Mouse (Mus musculus) kidney, postnatal 4 days (tissue): ENCODE measurements around the gene Ppp1r21.
A peak's percentile ranks its signal among the peaks of the same experiment; 100 is the strongest.

Experiments
- DNase-seq, 2 experiments: peaks; one replicate each; pipeline ENCODE4 v3.0.0; 2021; ENCODE audit warnings: mixed read lengths in 2 of 2

Ppp1r21 gene

DNA sequence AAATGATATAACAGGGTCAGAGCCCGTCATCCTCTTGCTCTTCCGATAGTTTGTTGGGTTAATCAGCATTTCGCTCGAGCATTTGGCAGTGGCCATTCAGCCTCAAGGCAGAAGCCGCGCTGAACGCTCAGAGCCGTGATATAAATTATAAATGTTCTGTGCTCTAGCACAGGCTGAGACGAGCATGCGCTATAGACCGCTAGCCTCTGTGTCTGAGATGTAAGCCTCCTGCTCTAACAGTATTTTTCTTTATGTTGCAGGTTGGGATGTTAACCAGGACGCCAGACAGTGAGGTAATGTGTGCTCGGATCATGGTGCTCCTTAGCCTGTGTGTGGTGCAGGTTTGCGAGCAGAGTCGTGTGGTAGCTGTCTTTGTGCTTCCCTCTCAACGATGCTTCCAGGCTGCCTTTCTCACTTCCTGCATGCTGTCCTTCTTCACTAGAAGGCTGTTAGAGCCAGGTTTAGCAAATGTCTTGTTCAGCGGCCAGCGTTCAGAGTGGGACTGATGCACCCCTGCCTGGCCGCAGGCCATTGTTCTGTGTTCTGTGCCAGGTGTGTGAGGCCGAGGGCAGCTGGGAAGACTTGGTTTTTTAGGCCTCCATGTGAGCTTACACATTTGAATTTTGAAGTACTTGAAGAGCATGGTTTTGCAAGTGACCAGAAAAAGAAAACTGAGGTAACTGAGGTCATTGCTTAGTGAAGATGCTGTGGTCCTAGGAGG, 48.8 kb downstream of the Ppp1r21 start:
- no peak for DNase-seq

DNA sequence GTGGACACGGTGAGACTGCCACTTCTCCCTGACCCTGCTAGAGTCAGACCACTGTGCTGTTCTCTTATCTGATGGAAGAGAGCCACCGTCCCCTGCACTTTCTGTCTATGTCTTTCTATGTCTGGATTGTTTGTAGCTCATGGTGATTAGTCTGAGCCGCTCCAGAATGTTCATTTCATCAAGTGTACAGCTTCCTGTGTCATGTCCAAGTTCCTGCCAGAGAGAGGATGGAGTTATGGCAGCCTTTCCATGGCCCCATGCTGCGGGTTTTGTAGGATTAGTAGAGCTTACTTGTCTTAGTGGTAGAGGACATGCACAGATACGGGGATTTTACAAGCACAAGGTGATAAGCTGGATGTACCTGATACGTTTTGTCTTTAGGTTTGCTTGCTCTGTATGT, 50.6 kb downstream of the Ppp1r21 start:
- peak; percentile 34 to 50 for DNase-seq

DNA sequence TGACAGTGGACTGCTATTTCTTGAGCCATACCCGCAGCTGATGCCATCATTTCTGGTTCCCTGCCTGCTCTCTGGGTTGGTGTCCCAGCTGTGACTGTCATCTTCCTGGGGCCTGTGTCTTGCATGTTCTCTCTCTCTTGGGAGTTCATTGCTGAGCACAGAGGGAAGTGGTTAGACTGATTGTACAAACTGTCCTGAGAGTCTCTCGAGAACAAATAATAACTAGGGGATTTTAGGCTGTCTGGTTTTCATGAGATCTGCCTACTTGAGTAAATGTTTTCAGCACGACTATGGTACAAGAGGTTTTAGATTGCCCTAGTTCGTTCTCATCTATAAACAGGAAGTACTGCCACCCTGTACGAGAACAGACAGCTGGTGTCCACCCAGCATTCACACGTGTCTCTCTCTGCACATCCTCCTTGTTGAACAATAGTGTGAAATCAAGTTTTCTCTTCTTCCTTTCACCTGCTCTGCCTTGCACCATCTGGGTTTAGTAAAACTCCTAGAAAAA, 51.6 kb downstream of the Ppp1r21 start:
- DNase-seq, result no peak

DNA sequence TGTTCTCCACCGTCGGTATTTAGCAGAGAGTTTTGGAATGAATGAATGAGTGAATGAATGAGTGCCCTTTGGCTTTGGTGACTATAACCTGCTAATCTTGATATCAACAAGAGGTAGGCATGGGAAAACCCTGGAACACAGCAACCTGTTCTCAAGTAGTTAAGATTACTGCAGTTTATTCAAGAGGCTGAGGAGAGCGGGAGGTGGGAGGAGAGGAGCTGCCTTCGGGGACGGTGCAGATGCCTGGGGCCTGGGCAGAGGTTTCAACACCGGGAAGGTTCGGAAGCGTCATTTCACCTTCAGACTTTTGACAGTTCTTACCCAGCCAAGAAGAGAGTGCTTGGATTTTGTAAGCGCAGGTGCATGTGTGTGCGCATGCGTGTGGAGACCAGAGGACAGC, 53.1 kb downstream of the Ppp1r21 start:
- DNase-seq, result no peak

DNA sequence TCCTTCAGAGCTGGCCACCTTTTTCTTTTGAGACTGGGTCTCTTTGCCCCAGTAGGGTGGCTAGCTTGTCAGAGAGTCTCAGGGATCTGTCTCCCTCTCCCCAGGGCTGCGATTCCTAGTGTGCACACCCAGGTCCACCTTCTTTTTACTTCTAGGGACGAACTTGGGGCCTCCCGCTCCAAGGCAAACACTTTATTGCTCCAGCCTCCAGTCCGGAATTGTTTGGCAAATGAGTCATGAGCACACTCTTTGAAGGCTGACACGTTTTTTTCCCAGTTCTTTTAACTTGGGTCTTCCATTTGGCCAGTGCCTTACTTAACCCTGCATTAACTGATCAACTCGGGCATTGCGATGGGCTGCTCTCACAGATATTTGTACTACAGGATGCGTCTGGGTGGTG, 53.5 kb downstream of the Ppp1r21 start:
- DNase-seq, result no peak

DNA sequence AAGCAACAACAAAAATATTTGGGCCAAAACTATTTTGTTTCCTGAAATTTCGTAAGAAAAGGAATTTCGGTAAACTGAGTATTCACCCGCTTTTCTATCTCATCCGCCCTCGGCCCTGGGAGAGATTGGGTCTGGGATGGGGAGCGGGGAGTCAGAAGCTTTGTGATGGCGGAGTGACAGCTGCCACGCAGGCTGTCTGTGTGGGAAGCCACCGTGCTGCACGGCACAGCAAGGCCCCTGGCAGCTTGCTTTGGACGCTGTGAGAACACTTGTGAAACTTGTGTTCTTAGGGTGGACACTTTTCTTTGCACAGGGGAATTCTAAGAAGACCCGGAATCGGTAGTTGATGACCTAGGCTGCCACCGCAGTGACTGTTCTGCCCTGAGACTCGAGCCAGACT, 57.5 kb downstream of the Ppp1r21 start:
- DNase-seq, result no peak

DNA sequence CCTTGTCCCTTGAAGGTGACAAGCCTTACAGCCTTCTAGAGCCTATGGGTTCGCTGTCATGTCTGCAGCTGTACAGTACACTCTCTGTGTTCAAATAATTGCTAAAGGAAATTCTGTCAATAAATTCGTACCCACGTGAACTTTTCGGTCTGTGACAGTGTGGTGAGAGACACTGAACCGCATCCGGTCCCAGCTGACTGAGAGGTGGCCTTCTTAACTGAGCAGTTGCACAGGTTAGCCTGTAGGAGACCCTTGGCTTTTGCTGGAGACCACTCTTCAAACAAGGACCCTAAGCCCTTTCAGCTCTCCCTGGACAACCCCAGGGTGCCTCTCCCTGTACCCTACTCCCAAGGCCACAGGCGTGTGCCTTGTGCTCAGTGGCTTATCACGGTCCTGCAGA, 58.3 kb downstream of the Ppp1r21 start:
- no peak for DNase-seq

DNA sequence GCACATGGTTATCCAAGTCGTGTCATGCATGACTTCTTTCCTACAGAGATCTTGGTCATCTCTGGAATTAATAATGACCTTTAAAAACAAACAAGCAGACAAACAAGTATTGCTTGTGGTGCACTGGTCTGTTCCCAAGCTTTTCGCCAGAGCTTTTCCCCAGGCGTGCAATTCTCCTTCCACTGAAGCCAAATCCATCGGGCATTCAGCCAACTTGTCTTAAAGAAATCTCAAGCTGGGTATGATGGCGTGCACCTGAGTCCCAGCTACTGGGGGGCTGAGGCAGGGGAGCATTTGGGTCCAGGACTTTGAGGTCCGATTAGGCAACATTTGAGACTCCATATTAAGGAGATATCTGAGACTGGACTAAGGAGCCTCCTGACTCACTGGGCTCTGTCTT, 60.3 kb downstream of the Ppp1r21 start:
- no peak for DNase-seq

DNA sequence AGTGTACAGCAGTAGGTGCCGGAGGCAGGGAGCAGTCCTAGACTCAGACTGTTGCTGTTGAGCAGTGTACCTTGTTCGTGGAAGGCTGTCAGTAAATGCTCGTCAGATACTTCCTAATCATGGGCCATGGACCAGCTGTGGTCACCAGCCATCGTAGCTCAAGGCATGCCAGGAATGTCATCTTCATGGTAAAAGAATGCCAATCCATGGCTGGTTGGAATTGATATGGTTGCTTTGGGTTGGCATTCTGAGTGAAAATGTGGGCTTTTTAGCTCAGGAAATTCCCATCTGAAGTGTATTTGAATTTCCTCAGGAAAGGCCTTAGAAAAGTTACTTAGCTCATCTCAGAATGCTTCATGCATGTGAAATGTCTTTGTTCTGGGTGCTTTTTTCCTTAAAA, 65.2 kb downstream of the Ppp1r21 start:
- DNase-seq, result no peak

DNA sequence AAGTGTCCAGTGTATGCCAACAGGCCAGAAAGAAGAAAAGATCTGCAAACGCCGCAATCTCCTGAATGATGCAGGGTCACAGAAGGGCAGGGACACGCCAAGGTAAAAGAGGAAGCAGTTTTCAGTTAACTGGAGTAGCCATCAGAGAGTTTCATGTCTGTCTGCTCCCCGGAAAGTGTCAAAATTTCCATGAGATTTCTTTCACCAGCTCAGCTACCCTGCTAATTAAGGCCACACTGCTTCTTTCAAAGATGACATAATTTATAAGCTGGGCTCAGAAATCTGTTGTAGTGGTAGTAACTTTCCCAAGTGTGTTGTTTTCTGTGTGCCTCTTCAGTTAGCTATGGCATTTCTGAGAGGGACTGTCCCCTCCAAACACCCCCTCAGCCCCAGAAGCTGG, 66.2 kb downstream of the Ppp1r21 start:
- no peak for DNase-seq

DNA sequence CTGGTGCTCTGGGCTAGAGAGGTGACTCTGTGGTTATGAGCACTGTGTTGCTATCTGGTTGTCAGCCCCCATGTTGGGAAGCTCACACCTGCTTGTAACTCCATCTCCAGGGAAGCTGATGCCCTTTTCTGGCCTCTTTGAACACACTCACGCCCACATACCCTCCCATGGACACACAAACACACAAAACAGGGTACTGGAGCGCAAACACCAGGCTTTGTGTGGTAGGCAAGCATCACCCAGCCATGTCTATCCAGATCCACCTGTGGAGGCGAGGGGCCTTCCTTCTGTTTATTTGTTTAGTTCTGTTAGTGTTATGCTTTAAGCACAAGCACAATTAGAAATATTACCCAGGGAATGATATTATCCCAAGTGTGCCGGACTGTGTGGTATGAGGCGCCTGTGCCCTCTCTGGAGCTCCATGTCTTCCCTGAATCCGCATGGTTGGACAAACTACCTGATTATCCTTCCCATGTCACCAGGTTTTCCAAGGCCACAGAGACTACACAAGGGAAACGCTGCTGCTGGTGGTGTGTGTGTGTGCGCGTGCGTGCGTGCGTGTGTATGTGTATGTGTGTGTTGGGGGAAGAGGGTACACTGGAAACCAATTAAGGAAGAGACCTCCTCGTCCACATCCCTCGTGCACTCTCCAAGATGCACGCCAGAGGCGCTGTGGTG, 66.8 kb downstream of the Ppp1r21 start:
- DNase-seq, result peak in 1 of 2 experiments; percentile 88

DNA sequence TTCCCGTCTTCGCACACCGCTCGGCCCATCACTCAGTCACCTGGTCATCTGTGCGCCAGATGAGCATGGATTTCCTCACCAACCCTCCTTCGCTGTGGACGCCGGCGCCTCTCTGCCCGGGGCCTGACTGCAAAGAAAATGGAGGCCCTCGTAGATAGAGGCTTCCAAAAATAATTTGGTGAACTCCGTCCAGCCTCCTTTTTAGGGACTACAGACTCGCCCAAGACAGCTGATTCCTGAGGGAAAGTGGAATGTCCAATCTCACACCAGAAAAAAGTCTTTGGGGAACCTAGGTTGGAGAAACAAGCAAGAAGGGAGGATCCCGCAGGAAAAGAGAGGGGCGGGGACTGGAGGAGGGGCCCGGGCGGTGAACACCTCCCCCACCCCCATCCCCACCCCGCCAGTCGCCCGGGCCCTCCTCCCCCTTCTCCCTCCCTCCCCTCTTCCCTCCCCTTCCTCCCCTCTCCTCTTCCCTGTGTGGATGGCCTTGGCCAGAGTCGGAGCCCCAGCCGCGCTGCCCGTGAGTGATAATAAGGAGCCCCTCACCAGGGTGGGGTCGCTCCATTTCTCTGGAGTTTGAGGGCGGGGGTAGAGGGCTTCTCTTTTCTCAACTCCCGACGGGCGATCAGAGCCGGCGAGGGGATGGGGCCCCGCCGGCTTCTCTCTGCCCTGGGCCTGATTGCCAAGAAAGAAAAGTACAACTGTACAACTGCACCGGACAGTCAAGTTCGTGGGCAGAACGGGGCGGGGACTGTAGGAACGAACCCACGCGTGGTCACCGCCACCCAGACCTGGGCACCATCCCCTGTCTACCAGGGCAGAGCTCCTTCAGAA, 67.5 kb downstream of the Ppp1r21 start, which contains the start of gene Ston1:
TSS of gene Ston1 (plus strand) at position 463 of the 834 bp plus-strand sequence.
- DNase-seq, result peak; percentile 72 to 92

DNA sequence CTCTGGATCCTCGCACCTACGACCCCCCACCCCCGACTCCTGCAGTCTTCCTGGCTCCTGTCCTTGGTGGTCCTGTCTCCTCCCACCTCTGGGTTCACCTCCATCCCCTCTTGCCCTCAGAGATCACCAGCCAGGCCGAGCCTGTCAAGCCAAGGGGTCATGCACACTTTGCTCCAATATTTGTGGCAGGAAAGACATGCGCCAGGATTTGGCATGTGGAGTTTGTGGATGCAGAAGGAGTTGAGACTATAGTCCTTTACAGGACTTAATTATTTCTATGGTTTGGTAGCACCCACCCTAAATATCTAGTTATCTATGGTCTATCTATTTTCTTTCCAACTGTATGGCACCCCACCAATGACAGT, 68.1 kb downstream of the Ppp1r21 start:
- no peak for DNase-seq

DNA sequence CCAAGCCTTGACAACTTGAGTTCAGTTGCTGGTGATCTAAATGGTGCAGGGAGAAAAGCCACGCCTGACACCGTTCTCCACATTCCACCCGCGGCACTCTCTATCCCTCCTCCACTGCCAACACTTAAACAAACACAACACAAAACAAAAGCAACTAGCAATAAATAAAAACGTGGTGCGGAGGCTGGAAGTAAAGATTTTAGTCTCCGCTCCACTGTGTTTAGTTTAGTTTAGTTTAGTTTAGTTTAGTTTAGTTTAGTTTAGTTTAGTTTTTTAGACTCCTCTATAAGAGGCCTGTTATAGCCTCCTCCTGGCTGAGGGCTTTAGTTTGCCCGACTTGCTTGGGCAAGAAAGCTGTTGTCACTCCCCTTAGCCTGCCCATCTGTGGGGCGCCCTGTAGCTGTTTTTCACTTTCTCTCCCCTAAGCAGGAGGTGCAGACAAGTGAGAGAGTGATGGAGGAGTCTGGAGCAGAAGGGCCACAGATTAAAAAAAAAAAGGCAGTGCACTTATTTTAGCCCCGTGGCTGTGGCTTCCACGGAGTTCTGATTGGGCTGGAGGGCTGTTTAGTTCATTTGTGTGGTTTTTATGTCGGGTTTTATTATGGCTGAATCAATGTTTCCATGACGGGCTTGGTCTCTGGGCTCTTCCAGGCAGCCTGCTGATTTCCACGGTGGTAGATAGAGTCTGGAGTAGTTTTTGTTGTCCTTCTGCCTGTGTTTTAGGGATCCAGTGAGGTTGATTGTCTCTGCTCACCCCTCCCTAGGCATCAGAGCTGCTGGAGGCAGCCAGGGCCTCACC, 68.9 kb downstream of the Ppp1r21 start:
- peak; percentile 12 to 25 for DNase-seq

DNA sequence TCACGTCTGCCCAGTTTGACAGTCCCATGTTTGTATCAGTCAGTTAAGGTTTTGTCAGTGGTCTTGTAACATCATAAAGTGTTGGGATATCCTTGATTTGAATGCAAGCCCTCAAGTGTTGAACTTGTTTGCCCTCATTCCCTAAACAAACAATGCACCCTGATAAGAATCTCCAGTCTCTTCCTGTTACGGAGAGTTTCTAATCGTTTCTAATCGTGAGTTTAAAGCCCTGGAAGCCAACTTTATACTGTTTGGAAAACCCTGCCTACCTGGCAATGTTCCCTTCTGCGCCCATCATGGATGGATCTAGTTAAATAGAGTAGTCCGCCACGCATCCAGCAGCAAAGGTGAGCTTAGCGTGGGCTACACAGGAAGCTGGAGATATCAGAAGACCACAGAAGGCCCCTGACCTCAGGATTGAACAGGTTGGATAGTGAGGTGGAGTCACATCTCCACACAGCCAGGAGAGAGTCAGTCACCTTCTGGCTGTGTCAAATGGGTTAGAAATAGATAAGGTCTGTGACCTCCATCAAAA, 70.6 kb downstream of the Ppp1r21 start:
- DNase-seq, result no peak

DNA sequence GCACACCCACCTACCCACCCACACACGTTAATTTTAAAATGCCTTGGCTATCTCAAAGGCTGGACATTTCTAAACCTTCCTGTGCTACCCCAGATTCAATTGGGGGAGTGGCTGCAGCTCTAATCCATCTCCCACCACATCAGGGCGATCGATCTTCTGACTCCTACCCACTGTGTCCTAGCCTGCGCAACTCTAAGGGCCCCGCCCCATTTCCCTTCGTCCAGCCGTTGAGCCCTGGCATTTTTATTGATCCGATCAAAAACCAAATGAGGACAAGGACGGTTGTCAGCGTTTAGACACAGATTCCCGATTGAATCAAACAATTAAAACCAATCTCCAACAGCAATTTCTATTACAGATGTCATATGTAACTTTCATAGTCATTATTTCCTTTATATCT, 74.0 kb downstream of the Ppp1r21 start:
- DNase-seq, result no peak

DNA sequence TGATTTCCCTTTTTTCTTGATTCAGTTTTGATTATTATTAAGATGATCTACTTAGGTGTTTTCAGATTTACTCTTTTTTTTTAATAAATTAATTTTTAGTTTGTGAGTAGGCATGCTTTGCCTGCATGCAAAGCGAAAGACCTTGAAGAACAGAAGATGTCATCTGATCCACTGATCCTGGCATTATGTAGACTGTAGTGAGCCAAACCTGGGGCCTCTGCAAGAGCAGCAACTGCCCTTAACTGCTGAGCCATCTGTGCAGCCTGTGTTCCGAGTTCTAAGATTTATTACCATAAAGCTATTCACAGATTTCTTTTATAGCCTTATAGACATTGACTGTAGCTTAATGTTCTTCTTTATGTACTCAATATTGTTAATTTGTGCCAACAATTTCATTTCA, 76.1 kb downstream of the Ppp1r21 start:
- no peak for DNase-seq

DNA sequence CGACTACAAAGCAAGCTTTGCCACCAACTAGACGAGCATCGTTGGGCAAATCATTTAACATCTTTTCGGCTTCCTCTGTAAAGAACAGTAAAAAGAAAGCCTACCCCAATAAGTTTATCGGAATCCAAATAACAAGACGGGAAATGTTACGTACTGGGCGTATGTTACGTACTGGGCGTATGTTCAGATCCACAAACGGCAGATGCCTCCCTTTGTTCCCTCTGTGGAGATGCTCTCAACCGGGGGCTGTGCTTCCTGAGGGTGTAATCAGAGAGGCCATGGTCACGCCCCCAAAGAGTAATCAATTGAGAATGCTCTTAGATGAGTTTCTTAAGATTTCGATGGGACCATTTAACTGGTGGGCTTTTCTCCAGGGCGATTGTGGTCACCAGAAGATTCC, 79.4 kb downstream of the Ppp1r21 start:
- no peak for DNase-seq

DNA sequence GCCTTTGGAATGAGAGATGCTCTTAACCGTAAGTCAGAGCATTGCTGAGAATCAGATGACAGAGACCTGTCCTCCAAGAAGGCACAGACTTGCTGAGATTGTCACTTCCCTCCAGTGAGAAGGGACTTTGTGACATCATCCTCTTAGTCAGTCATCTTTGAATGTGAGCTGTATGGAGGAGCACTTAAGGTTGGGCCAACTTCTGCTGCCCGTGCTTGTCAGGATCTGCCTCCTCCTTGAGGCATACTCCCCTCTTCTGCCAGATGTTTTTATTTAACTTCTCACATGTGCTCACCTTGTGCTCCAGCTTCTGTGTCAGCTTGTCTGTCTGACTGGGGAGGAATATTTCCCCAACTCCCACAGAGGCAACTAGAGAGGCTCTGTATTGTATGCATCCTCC, 81.1 kb downstream of the Ppp1r21 start:
- DNase-seq, result no peak

DNA sequence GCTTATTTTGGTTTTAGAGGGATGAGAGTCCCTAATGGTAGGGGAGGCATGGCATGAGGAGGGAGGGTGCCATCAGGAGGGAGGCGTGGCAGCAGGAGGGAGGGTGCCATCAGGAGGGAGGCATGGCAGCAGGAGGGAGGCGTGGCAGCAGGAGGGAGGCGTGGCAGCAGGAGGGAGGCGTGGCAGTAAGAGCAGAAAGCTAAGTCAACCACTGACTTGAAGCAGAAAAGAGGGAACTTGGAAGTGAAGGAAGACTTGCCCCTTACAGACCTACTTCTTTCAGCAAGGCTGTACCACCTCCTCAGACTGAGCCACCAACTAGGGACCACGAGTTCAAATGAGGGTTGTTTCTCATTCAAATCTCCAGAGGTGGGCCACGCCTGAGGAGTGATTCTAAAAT, 83.3 kb downstream of the Ppp1r21 start:
- no peak for DNase-seq

DNA sequence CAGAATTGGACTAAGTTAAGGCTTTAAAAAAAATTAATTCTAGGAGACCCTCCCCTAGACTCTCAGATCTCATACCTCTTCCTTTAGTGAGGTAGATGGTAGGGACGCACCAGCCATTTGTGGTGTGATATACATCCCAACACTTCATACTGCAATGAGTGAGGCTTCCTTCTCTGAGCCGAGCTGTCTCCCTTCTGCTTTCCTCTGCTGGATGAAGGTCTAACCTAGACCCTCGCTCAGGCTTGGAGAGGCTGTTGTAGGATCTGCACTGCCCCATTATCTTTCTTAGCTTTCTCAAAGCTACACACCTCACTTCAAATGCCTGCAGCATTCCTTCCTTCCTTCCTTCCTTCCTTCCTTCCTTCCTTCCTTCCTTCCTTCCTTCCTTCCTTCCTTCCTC, 83.8 kb downstream of the Ppp1r21 start:
- no peak for DNase-seq

DNA sequence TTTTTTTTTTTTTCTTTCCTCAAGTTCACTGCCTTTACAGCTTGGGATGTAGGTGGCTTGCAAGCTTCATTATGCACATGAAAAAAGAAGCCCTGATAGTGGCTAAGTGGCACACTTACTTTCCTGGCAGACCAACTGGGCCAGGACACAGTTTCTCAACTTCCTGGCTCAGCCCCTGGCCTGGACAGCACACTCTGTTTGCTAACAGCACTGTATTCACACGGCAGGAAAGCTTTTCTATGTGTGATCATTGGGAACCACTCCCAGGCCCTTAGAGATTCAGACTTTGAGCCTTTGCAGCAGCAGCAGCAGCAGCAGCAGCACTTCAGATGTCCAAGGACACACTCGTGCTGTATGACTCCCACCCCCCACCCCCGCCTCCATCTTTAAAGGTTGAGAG, 84.3 kb downstream of the Ppp1r21 start:
- DNase-seq, result no peak

DNA sequence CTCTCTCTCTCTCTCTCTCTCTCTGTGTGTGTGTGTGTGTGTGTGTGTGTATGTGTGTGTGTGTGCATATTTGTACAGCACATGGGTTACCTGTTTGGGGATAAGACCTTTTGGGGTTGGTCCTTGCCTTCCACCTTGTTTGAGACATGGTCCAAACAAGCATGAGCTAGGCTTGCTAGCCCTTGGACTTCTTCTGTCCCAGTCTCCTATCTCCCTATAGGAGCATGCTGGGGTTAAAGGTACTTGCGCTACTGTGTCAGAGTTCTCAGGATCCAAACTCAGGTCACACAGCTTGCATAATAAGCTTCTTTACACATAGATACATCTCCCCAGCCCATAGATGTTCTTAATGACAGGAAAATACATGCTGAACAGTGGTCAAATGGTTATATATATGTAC, 84.8 kb downstream of the Ppp1r21 start:
- no peak for DNase-seq
